Mouse (Mus musculus) spleen, postnatal 10 days (tissue): ENCODE data around the gene Dera.
A peak's percentile ranks its signal among the peaks of the same experiment; 100 is the strongest.

Experiments
- DNase-seq, 2 experiments: peaks; one replicate each; pipeline ENCODE4 v3.0.0; 2021 to 2022; ENCODE audit warnings: low spot score in 2 of 2

Dera gene

DNA sequence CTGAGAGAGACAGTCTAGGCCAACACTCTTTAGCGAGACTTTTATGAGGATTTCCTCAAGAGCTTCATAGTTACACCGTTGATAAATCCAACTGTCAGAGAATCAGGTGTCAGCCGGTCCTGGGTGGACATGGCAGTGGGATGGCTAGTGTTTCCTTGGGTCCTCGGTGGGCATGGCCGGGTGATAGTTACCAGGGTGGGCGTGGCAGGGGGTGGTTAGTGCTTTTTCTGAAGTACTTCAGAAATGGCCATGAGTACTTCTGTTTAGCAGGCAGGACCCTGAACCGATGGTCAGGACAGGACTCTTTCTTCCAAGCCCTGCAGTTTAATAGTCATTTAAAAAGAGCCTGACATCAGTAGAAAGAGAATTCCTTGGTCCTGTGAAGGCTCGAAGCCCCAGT lies 52.5 kb downstream of the Dera start:
- DNase-seq = no peak

- DNase-seq = no peak
Observed at GRCm38 (mm10) chr6:137807296-137807695, 53.0 kb downstream of the Dera start.

DNA sequence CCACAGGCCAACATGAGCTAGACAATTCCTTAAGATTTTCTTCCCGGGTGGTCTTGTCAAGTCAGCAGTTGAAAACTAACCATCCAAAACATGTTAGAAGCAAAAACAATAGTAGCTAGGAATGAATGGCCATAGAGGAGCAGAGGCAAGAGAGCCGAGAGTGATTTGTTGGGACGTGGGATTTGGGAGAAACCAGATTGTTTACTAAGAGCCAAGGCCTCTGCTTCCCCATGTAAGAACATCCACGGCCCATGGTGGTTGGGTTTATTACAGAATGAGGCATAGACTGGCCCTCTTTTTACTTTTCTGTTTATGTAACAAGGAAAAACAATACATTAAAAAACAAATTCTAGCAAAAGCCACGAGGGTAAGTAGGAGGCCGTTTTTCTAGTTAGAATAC lies 54.4 kb downstream of the Dera start:
- DNase-seq = no peak

GRCm38 (mm10) chr6:137810136-137810535 lies 55.8 kb downstream of the Dera start:
- DNase-seq = no peak

DNA sequence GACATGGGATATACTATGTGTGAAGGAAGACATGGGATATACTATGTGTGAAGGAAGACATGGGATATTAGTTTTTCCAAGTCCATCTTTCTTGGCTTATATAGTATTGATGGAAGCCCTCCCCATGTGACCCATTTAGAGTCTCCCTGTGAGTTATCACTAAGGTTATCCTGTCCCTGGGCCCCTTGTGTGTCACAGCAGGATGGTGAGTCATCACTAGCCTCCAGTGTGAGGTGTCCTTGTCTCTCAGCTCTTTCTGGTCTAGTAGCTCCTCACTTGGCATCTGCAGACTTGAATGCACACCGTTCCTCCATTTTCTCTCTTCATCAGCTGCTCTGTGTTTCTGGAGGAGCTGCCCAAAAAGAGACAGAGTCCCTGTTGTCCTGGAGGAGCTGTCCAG lies 59.7 kb downstream of the Dera start:
- no peak for DNase-seq

DNA sequence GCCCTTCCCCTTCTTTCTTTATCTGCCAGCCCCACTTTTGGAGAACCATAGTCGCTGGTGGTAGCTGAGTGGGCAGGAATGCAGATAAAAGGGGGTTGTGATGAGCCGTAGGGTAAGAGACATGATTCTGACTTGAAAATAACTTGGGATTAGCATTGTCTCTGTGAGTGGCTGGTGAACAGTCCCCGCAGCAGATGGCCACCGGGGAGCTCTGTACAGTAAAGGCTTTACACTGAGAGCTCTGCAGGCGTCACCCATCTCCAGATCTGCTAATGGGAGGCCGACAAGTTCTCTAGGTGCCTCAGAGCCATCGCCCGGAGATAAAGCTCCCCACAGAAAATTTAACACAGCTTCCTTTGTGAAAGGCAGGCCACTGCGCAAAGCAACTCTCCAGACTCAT lies 62.2 kb downstream of the Dera start:
- no peak for DNase-seq

GRCm38 (mm10) chr6:137822550-137822949 lies 68.2 kb downstream of the Dera start:
- DNase-seq = no peak

DNA sequence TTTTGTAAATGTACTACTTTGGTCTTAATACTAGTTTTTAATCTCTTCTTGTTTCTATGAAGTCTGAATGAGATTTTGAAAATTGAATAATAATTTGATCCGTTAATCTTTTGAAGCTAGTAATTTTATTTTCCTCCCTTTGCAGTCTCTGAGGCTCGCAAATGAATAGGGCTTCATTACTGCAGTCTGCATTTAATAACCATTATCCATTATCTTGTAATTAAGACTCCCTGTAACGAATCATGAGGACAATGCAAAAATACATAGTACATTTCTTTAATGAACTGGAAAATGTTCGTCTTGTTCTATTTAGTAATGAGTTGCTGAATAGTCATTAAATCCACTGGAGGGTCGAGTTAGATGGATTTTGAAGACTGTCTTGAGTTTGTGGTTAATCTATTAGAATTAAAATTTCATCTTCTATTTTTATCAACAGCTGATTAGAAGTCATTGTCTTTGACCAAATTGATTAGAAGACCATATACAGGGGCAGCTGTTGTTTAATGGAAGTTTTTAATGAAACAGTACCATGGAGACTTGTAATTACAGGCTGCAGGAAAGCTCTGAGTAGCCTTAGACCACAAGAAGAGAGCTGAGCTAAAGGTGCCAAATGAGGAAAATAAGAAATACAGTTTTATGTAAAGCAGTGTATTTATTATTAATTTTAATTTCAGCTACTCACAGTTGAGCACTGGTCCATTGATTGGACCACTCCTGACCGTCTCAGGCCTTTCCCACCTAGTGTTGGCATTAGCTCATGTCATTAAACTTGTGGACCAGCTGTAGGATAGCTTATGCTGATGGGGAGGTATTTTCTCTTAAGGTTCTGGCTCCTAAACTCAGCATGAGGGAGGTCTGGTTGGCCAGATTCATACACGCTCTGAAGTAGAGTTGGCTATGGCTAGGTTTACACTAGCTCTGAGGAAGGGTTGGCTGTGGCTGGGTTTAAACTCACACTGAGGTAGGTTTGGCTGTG lies 70.0 kb downstream of the Dera start:
- DNase-seq = no peak

GRCm38 (mm10) chr6:137825022-137825613 lies 70.8 kb downstream of the Dera start:
- DNase-seq = no peak

GRCm38 (mm10) chr6:137829056-137829776 lies 74.9 kb downstream of the Dera start:
- DNase-seq = no peak

DNA sequence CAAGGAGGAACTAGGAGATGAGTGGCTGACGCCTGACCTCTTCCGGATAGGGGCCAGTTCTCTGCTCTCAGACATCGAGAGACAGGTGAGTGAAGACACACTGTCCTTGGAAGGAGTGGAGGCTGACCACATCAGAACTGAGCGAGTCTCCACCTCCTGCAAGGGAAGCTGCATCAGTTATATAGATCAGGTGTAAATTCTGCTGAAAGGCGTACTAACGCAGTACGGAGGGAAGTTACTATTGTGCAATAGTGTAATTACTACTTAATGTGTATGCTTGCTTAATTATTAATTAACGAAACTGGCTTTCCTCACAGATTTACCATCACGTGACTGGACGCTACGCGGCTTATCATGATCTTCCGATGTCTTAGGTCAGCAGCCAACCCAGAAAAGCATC lies 82.5 kb downstream of the Dera start:
- DNase-seq = no peak

- no peak for DNase-seq
Observed at GRCm38 (mm10) chr6:137843337-137843736, 89.0 kb downstream of the Dera start.

DNA sequence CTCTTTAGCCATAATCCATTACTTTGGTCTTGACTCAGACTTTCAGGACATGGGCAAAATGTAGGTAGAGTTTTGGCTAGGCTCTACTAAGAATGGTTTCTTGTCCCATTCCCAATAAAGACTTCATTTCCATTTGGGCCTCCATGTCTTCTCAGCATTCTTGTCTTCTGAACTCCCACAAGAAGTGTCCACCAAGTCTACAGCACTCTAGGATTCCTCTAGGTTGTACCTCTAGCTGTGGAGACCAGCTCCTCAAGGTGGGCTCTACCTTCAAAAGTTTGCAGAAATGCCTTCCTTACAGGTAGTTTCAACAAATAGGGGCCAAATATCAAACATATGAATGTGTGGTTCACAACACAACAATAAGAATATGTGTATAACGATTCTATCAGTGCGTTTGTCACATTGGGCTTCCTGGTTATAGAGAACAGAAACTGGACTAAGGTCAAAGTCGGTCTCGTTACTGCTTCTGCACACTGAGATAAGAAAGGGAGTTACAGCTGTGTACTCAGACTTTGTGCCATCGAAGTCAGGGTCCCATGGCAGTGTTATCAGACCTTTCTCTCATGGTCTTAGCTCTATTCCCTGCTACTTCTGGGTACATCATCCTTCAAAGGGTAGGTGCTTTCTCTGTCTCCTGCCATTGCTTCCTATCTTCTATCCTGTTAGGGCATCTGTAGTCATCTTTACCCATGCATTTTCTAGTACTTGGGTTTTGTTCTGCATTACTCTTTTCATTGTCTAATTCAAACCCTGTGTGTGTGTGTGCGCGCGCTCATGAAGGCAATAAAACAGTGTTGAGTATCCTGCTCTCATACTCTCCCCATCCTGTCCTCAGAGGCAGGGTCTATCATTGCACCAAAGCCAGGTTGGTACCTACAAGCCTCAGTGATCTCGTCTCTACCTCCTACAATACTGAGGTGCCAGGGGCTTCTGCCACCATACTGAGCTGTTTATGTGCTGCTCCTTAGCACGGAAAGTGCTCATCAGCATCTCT lies 103.2 kb downstream of the Dera start:
- no peak for DNase-seq

- no peak for DNase-seq
Observed at GRCm38 (mm10) chr6:137869903-137870580, 115.7 kb downstream of the Dera start.

- no peak for DNase-seq
Observed at GRCm38 (mm10) chr6:137870667-137871066, 116.3 kb downstream of the Dera start.

- peak in 1 of 2 experiments; percentile 37 for DNase-seq
Observed at GRCm38 (mm10) chr6:137872055-137872735, 117.8 kb downstream of the Dera start.

GRCm38 (mm10) chr6:137874471-137875244 lies 120.3 kb downstream of the Dera start:
- DNase-seq = no peak

- no peak for DNase-seq
Observed at GRCm38 (mm10) chr6:137885644-137886043, 131.3 kb downstream of the Dera start.
